Mouse (Mus musculus) ES-E14 (cell line): ENCODE measurements around the gene Snrnp200. TPM values are rescaled to one million over a fixed set of nuclear protein-coding genes. Genes with fewer than 3 reads are reported as not detected.

Source experiments
- DNase-seq: peaks from one replicate; pipeline ENCODE4 v3.0.0-alpha.2; 2013; ENCODE audit warnings: low read depth, low spot score
- H3K27ac ChIP-seq: 2 replicates; pipeline ENCODE4 v1.5.1; 2012; ENCODE audit warnings: low read depth, mild to moderate bottlenecking, low read length, moderate library complexity, mixed read lengths; ENCODE audit not compliant: poor library complexity, insufficient read depth, severe bottlenecking
- H3K36me3 ChIP-seq: 2 replicates; pipeline ENCODE4 v1.6.1; 2012; ENCODE audit warnings: mild to moderate bottlenecking, low read length, moderate library complexity, mixed read lengths; ENCODE audit not compliant: control insufficient read depth, poor library complexity, insufficient read depth, severe bottlenecking
- H3K4me1 ChIP-seq, 2 experiments: fragments of 150-350 bp in 1 of 2; sonication (generic) in 1 of 2; 2 replicates each; pipeline ENCODE4 v1.6.1; 2012; ENCODE audit warnings: low read length in 2 of 2, mild to moderate bottlenecking in 1 of 2, mixed read lengths in 1 of 2; ENCODE audit not compliant: control insufficient read depth in 2 of 2, insufficient read depth in 2 of 2, poor library complexity in 1 of 2
- H3K4me3 ChIP-seq, 2 experiments: fragments of 150-350 bp in 1 of 2; sonication (generic) in 1 of 2; 2 replicates each; pipeline ENCODE4 v1.5.1; 2012; ENCODE audit warnings: low read length in 2 of 2, low read depth in 1 of 2, mild to moderate bottlenecking in 1 of 2, mixed read lengths in 1 of 2; ENCODE audit not compliant: insufficient read depth in 1 of 2, poor library complexity in 1 of 2, severe bottlenecking in 1 of 2
- H3K9ac ChIP-seq: 2 replicates; pipeline ENCODE4 v1.6.1; 2012; ENCODE audit warnings: low read depth, mild to moderate bottlenecking, low read length, mixed read lengths; ENCODE audit not compliant: poor library complexity, insufficient read depth, severe bottlenecking
- H3K9me3 ChIP-seq: fragments of 150-350 bp; sonication (generic); 2 replicates; pipeline ENCODE4 v1.6.1; 2012; ENCODE audit warnings: low read depth, mild to moderate bottlenecking, low read length; ENCODE audit not compliant: control insufficient read depth, insufficient read depth
- CHD2 ChIP-seq: IDR thresholded peaks from 2 replicates; pipeline ENCODE4 v1.6.1; 2014; ENCODE audit warnings: mild to moderate bottlenecking, low read depth, low read length, inconsistent platforms
- HCFC1 ChIP-seq: IDR thresholded peaks from 2 replicates; pipeline ENCODE4 v1.6.1; 2012; ENCODE audit warnings: low read length, inconsistent platforms, borderline replicate concordance; ENCODE audit not compliant: insufficient read depth
- MAFK ChIP-seq: IDR thresholded peaks from 2 replicates; pipeline ENCODE4 v1.6.1; 2014; ENCODE audit warnings: mild to moderate bottlenecking, low read depth, low read length, inconsistent platforms; ENCODE audit not compliant: insufficient read depth
- ZC3H11A ChIP-seq: IDR thresholded peaks from 2 replicates; pipeline ENCODE4 v1.6.1; 2012; ENCODE audit warnings: low read depth, mild to moderate bottlenecking, inconsistent platforms, low read length, borderline replicate concordance
- ZNF384 ChIP-seq: IDR thresholded peaks from 2 replicates; pipeline ENCODE4 v1.6.1; 2012; ENCODE audit warnings: low read depth, low read length, inconsistent platforms
- in situ Hi-C, 2 experiments: fragments of 600-800 bp; cut with MboI; formaldehyde crosslinking; loops; one replicate each; pipeline ENCODE4 v1.15.1; 2025; ENCODE audit warnings: low sequenced_read_pairs in 2 of 2, inconsistent platforms in 1 of 2; ENCODE audit not compliant: unreplicated experiment in 2 of 2
- total RNA-seq: library from RNA; depleted of rRNA; stranded (reverse); fragments of 300-350 nt; gene quantifications from 2 replicates; pipeline ENCODE4 v1.2.3, GENCODE M21; 2012

The Snrnp200 gene
- total RNA-seq, 1 experiment: 147 TPM

- TF ChIP-seq CHD2 (no peak), ZNF384 (no peak), ZC3H11A (no peak), MAFK (no peak), HCFC1 (no peak)
- peaks cover 2% of the 10 kb centered on the region; the same call in 1 of the 2 replicates for H3K36me3 ChIP-seq
- no peak overlapping the region for H3K27ac ChIP-seq
- DNase-seq: no peak
- H3K9ac ChIP-seq: no peak overlapping the region
- peaks cover 0 to 6% of the 10 kb centered on the region in 2 experiments; a peak in 2 of 4 replicates for H3K4me1 ChIP-seq
- no peak overlapping the region for H3K4me3 ChIP-seq
- no peaks in the 10 kb centered on the region for H3K9me3 ChIP-seq
- in situ Hi-C loops: no loop called here
Observed at GRCm38 (mm10) chr2:127251457-127251856, 43.3 kb downstream of the Snrnp200 start.

DNA sequence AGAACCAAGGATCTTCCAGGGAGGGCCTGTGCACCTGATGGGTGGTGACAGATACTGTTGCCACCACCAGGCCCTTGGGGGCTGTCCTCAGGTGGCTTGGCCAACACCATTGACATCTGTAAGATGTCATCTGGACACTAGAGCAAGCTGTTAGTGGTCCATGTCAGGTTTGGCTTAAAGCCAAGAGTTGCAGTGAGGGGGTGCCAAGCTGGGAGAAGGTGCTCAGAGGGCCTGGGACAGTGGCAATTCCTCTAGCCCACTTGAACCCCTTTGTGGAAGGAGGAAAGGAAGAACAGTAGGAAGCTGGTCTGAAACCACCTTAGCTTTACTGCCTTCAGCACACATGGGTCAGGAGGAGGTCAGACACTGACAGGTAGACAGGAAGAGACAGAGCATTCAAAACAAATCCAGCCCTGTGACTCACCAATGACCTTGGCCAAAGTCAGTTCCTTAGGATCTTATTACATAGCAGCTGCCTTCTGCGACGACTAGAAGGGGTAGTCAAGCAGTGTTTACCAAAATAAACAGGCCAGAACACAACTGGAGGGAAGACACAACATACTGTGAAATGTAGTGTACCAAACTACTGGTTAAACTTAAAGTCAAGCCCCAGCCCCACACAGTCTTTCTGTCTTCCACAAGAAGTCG, 43.8 kb downstream of the Snrnp200 start:
- no peaks in the 10 kb centered on the region for H3K9me3 ChIP-seq
- H3K36me3 ChIP-seq: peaks cover 4% of the 10 kb centered on the region; the same call in 1 of the 2 replicates
- H3K9ac ChIP-seq: no peak overlapping the region
- DNase-seq: no peak
- H3K4me3 ChIP-seq: no peak overlapping the region
- no peak overlapping the region for H3K27ac ChIP-seq
- in situ Hi-C loops: no loop called here
- TF ChIP-seq ZNF384: no peak
- no peak for TF ChIP-seq MAFK
- no peak for TF ChIP-seq ZC3H11A
- TF ChIP-seq CHD2: no peak
- TF ChIP-seq HCFC1: no peak
- H3K4me1 ChIP-seq: peaks cover 0 to 4% of the 10 kb centered on the region in 2 experiments; a peak in 2 of 4 replicates

DNA sequence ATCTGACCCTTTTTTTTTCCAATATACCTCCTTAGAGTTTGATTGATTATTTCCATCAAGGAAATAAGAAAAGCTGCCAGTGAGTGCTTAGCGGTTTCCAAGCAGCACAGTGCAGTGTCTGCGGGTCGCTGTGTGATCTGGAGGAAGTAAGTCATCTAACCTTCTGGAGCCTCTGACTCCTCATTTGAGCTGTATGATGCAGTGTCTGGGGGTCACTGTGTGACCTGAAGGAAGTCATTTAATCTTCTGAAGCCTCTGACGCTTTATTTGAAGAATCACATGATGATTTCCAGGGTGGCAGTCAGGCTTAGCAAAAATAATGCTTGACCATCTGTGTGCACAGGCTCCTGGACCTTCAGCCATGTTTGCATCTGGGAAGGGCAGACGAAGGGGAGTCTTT, 44.6 kb downstream of the Snrnp200 start:
- Histone ChIP-seq H3K9me3 (no peaks in the 10 kb centered on the region), H3K36me3 (peaks cover 9% of the 10 kb centered on the region), H3K4me1 (peaks cover 0 to 4% of the 10 kb centered on the region in 2 experiments; a peak in 1 of 4 replicates), H3K4me3 (no peak overlapping the region), H3K9ac (no peak overlapping the region), H3K27ac (no peak overlapping the region)
- in situ Hi-C loops: no loop called here
- no peak for DNase-seq
- no peak for TF ChIP-seq MAFK
- no peak for TF ChIP-seq HCFC1
- no peak for TF ChIP-seq ZNF384
- TF ChIP-seq ZC3H11A: no peak
- no peak for TF ChIP-seq CHD2

GRCm38 (mm10) chr2:127254604-127255134, 46.5 kb downstream of the Snrnp200 start:
- no peak overlapping the region for H3K27ac ChIP-seq
- peaks cover 0 to 4% of the 10 kb centered on the region in 2 experiments; a peak in 1 of 4 replicates for H3K4me1 ChIP-seq
- H3K9me3 ChIP-seq: no peaks in the 10 kb centered on the region
- TF ChIP-seq ZC3H11A (no peak), ZNF384 (no peak), CHD2 (no peak), MAFK (no peak), HCFC1 (no peak)
- no peak for DNase-seq
- H3K4me3 ChIP-seq: no peak overlapping the region
- in situ Hi-C loops: no loop called here
- H3K36me3 ChIP-seq: peaks cover 12% of the 10 kb centered on the region
- no peak overlapping the region for H3K9ac ChIP-seq
